Mouse (Mus musculus): Measurements from ENCODE around the gene Tagap. TPM values are rescaled to one million over a fixed set of nuclear protein-coding genes. Genes with fewer than 3 reads are reported as not detected.

The Tagap gene
- total and polyA plus RNA-seq, 3 experiments, result 14.2 to 20.9 (median 16.3) TPM

DNA sequence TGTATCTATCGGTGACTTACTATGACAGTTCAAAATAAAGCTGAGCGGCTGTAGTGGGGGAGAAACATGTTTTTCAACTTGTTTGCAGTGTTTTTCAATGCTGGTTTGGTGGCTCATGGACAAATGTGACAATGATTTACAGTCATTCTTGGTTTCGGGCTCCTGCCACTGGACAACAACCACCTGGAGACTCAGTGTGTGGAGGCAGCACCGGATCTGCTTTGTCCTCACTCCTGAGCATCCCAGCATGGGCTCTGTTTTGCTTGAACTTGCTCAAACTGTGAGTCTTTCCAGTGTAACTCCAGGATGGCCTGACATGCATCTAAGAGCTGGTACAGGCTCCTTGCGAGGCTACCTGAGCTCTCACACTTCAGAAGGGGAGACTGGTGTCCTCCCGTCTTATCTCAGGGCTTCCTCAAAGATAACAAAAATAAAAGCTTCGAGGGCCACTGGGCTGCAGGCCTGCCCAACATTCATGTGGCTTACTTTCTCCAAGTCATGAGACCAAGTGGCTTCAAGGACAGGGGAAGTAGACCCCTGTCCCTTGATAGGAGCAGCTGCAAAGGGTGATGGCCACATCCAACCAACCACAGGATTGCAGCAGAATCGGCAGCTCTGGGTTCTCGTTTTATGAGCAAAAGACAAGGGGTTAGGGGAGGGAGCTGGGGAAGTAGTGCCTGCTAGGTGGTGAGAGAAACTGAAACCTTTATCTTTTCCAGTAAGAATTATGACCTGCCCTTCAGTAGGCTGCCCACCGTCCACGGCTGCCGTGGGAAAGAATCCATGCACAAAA lies 8.8 kb upstream of the Tagap start:
- no peak for DNase-seq (ENCODE audit: extremely low read depth)
- TF ChIP-seq RAD21 (IDR thresholded peaks at IDR 0.05; ENCODE audit: low read depth, low read length) (no peak), NELFE (IDR thresholded peaks at IDR 0.05; ENCODE audit: low read depth, low read length) (no peak), IRF4 (IDR thresholded peaks at IDR 0.05; ENCODE audit: low read depth, low read length) (0 out of 2 replicates have a peak, but pooled peaks have one; percentile 34), CHD2 (IDR thresholded peaks at IDR 0.05; ENCODE audit: low read length) (no peak), EP300 (IDR thresholded peaks at IDR 0.05; ENCODE audit: low read length) (peak; percentile 25; the same call in 1 of the 2 replicates), SMC3 (IDR thresholded peaks at IDR 0.05; ENCODE audit: low read depth, low read length) (no peak), MAX (IDR thresholded peaks at IDR 0.05; ENCODE audit: low read length) (0 out of 2 replicates have a peak, but pooled peaks have one; percentile 10), USF2 (conservative IDR thresholded peaks at IDR 0.05; ENCODE audit: low read depth, low read length) (no peak)
- peaks cover 5% of the 10 kb centered on the region for H3K9me3 ChIP-seq (replicated peaks; ENCODE audit: low read length)
- H3K4me3 ChIP-seq (replicated peaks in 1 of 3; ENCODE audit: low read depth in 2 of 3, low read length in 2 of 3, poor library complexity in 1 of 3), result no peak overlapping the region
- H3K27me3 ChIP-seq (replicated peaks), result peaks cover 2% of the 10 kb centered on the region
- H3K9ac ChIP-seq (ENCODE audit: insufficient read depth, low read depth), result no peak overlapping the region
- H3K79me2 ChIP-seq (replicated peaks; ENCODE audit: control insufficient read depth, extremely low read depth, insufficient read depth, poor library complexity, severe bottlenecking), result no peaks in the 10 kb centered on the region
- no peaks in the 10 kb centered on the region for H3K36me3 ChIP-seq (replicated peaks in 1 of 2; ENCODE audit: control insufficient read depth in 1 of 2, insufficient read depth in 1 of 2, low read length in 1 of 2)
- dilution Hi-C loops (cut with MboI; ENCODE audit: extremely low pct_ligation_motif_present, extremely low pct_unique_long_range_greater_than_20kb, low sequenced_read_pairs) (no loop called here), in situ Hi-C loops (cut with MboI; ENCODE audit: low pct_ligation_motif_present, low pct_unique_long_range_greater_than_20kb, low sequenced_read_pairs) (no loop called here)
- H3K4me1 ChIP-seq (ENCODE audit: control insufficient read depth in 1 of 2, insufficient read depth in 2 of 2), result peaks cover 6 to 49% of the 10 kb centered on the region in 2 experiments
- H3K27ac ChIP-seq (ENCODE audit: insufficient read depth, low read depth), result no peak overlapping the region
- H3K4me2 ChIP-seq (ENCODE audit: insufficient read depth, low read depth, poor library complexity, severe bottlenecking), result peak overlapping the region; percentile 1; the same call in 1 of the 2 replicates

DNA sequence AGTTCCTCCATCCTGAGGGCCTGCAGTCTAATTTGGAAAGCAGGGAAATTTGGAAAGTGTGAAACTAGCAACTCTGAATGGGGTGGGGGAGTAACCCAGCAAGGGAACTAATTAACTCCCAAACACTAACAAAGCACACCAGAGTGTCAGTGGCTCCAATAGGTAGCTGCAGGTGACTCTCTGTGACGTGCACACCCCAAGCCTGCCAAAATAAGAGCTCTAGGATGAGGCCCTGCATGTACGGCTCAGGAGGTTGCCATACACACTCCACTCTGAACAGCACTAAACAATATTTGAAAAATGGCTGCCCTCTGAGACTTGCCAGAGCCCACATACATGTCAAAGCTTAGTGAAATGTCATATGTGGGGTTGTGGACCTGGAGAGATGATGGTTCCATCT lies 7.4 kb upstream of the Tagap start:
- no peak overlapping the region for H3K4me3 ChIP-seq (replicated peaks in 1 of 3; ENCODE audit: low read depth in 2 of 3, low read length in 2 of 3, poor library complexity in 1 of 3)
- H3K27ac ChIP-seq (ENCODE audit: insufficient read depth, low read depth), result no peak overlapping the region
- peaks cover 3% of the 10 kb centered on the region for H3K9me3 ChIP-seq (replicated peaks; ENCODE audit: low read length)
- TF ChIP-seq IRF4 (IDR thresholded peaks at IDR 0.05; ENCODE audit: low read depth, low read length) (no peak), TBP (conservative IDR thresholded peaks at IDR 0.05; ENCODE audit: low read depth, low read length) (no peak), NELFE (IDR thresholded peaks at IDR 0.05; ENCODE audit: low read depth, low read length) (no peak), EP300 (IDR thresholded peaks at IDR 0.05; ENCODE audit: low read length) (no peak), HCFC1 (IDR thresholded peaks at IDR 0.05; ENCODE audit: low read depth, low read length) (no peak), CHD1 (IDR thresholded peaks at IDR 0.05; ENCODE audit: low read depth, low read length) (no peak), USF2 (conservative IDR thresholded peaks at IDR 0.05; ENCODE audit: low read depth, low read length) (no peak)
- peaks cover 2% of the 10 kb centered on the region for H3K27me3 ChIP-seq (replicated peaks)
- peaks cover 9 to 49% of the 10 kb centered on the region in 2 experiments for H3K4me1 ChIP-seq (ENCODE audit: control insufficient read depth in 1 of 2, insufficient read depth in 2 of 2)
- H3K36me3 ChIP-seq (replicated peaks in 1 of 2; ENCODE audit: control insufficient read depth in 1 of 2, insufficient read depth in 1 of 2, low read length in 1 of 2), result no peaks in the 10 kb centered on the region
- no peak for DNase-seq (ENCODE audit: extremely low read depth)
- in situ Hi-C loops (cut with MboI; ENCODE audit: low pct_ligation_motif_present, low pct_unique_long_range_greater_than_20kb, low sequenced_read_pairs), result no loop called here
- dilution Hi-C loops (cut with MboI; ENCODE audit: extremely low pct_ligation_motif_present, extremely low pct_unique_long_range_greater_than_20kb, low sequenced_read_pairs), result no loop called here
- H3K79me2 ChIP-seq (replicated peaks; ENCODE audit: control insufficient read depth, extremely low read depth, insufficient read depth, poor library complexity, severe bottlenecking), result no peaks in the 10 kb centered on the region
- no peak overlapping the region for H3K4me2 ChIP-seq (ENCODE audit: insufficient read depth, low read depth, poor library complexity, severe bottlenecking)
- no peak overlapping the region for H3K9ac ChIP-seq (ENCODE audit: insufficient read depth, low read depth)

DNA sequence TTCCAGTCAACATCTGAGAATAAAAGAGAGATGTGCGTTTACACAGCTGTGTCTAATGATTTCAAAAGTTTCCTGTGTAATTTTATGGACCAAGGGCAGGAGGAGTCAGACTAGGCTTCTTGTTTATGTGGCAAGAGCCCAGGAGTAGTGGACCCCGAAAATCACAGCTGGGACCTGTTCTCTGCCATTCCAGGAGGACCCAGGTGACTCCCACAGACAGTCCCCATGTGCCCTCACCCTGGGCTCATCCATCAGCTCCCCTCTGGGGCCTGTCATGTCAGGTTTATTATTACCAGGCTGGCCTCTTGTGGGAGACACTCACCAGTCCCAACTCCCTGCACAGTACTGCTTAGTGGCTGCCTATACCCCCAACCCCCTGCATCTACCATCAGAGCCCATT lies 6.6 kb upstream of the Tagap start:
- H3K9ac ChIP-seq (ENCODE audit: insufficient read depth, low read depth), result no peak overlapping the region
- dilution Hi-C loops (cut with MboI; ENCODE audit: extremely low pct_ligation_motif_present, extremely low pct_unique_long_range_greater_than_20kb, low sequenced_read_pairs), result no loop called here
- no peak for TF ChIP-seq GABPA (IDR thresholded peaks at IDR 0.05; ENCODE audit: insufficient replicate concordance, low read depth, low read length)
- TF ChIP-seq SIN3A (IDR thresholded peaks at IDR 0.05; ENCODE audit: low read length), result no peak
- no peak for TF ChIP-seq MXI1 (IDR thresholded peaks at IDR 0.05; ENCODE audit: low read depth, low read length)
- TF ChIP-seq CTCF (conservative IDR thresholded peaks at IDR 0.05 in 1 of 2, IDR thresholded peaks at IDR 0.05 in 1 of 2; ENCODE audit: low read depth in 2 of 2, low read length in 2 of 2), result no peak
- no peak for TF ChIP-seq RAD21 (IDR thresholded peaks at IDR 0.05; ENCODE audit: low read depth, low read length)
- TF ChIP-seq POLR2A (IDR thresholded peaks at IDR 0.05; ENCODE audit: low read depth, low read length), result no peak
- TF ChIP-seq ZC3H11A (IDR thresholded peaks at IDR 0.05; ENCODE audit: low read depth, low read length), result no peak
- no peak for TF ChIP-seq NRF1 (IDR thresholded peaks at IDR 0.05; ENCODE audit: low read depth, low read length)
- no peak for TF ChIP-seq MAFK (IDR thresholded peaks at IDR 0.05; ENCODE audit: insufficient replicate concordance, low read length)
- TF ChIP-seq BHLHE40 (IDR thresholded peaks at IDR 0.05; ENCODE audit: low read depth, low read length), result no peak
- no peak for TF ChIP-seq USF1 (IDR thresholded peaks at IDR 0.05; ENCODE audit: low read depth, low read length)
- no peak for TF ChIP-seq ETS1 (conservative IDR thresholded peaks at IDR 0.05; ENCODE audit: low read depth, low read length)
- TF ChIP-seq ZKSCAN1 (IDR thresholded peaks at IDR 0.05; ENCODE audit: borderline replicate concordance, low read depth, low read length), result no peak
- TF ChIP-seq ELF1 (IDR thresholded peaks at IDR 0.05; ENCODE audit: low read depth, low read length), result no peak
- TF ChIP-seq HCFC1 (IDR thresholded peaks at IDR 0.05; ENCODE audit: low read depth, low read length), result no peak
- no peak for TF ChIP-seq USF2 (conservative IDR thresholded peaks at IDR 0.05; ENCODE audit: low read depth, low read length)

More for the DNA sequence above, 6.6 kb upstream of the Tagap start:
- in situ Hi-C loops (cut with MboI; ENCODE audit: low pct_ligation_motif_present, low pct_unique_long_range_greater_than_20kb, low sequenced_read_pairs), result no loop called here
- no peak for DNase-seq (ENCODE audit: extremely low read depth)
- Histone ChIP-seq H3K27ac (ENCODE audit: insufficient read depth, low read depth) (no peak overlapping the region), H3K36me3 (replicated peaks in 1 of 2; ENCODE audit: control insufficient read depth in 1 of 2, insufficient read depth in 1 of 2, low read length in 1 of 2) (no peaks in the 10 kb centered on the region), H3K4me1 (ENCODE audit: control insufficient read depth in 1 of 2, insufficient read depth in 2 of 2) (peaks cover 9 to 45% of the 10 kb centered on the region in 2 experiments), H3K27me3 (replicated peaks) (no peaks in the 10 kb centered on the region), H3K79me2 (replicated peaks; ENCODE audit: control insufficient read depth, extremely low read depth, insufficient read depth, poor library complexity, severe bottlenecking) (no peaks in the 10 kb centered on the region), H3K9me3 (replicated peaks; ENCODE audit: low read length) (no peaks in the 10 kb centered on the region), H3K4me3 (replicated peaks in 1 of 3; ENCODE audit: low read depth in 2 of 3, low read length in 2 of 3, poor library complexity in 1 of 3) (no peak overlapping the region), H3K4me2 (ENCODE audit: insufficient read depth, low read depth, poor library complexity, severe bottlenecking) (no peak overlapping the region)
